Mouse (Mus musculus): ENCODE results near the gene Dlst. TPM values are rescaled to one million over a fixed set of nuclear protein-coding genes. Genes with fewer than 3 reads are reported as not detected.
"Not testable (repeated sequence)": the region's sequence is repeated elsewhere in the genome, so short reads cannot be mapped to it uniquely, and the experiment has no call there.

Gene Dlst
- total RNA-seq, 2 experiments from 2014 or later: 364 to 483 TPM

GRCm38 (mm10) chr12:85113337-85113736 is 2.7 kb downstream of the Dlst start:
- no peak for DNase-seq (ENCODE audit: low spot score in 2 of 2)

DNA sequence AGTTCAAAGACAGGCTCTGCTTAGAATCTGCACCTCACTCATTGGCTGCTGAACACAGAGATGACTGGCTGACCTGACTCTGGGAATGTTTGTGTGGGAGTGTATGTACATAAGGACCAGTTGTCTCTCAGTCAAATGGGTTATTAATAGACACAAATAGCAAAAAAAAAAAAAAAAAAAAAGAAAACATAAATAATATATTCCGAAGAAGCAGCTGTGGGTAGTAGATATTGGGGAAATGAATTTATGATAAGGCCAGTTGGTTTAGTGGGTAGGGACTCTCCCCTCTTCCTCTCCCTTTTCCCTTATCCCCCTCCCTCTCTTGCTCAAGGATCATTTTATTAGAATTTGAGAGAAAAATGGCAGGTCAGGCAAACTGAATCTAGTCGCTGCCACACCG is 3.3 kb downstream of the Dlst start:
- DNase-seq (ENCODE audit: low spot score in 2 of 2): no peak

- DNase-seq (ENCODE audit: low spot score in 2 of 2): no peak
Observed at GRCm38 (mm10) chr12:85115678-85116077, 5.0 kb downstream of the Dlst start.

DNA sequence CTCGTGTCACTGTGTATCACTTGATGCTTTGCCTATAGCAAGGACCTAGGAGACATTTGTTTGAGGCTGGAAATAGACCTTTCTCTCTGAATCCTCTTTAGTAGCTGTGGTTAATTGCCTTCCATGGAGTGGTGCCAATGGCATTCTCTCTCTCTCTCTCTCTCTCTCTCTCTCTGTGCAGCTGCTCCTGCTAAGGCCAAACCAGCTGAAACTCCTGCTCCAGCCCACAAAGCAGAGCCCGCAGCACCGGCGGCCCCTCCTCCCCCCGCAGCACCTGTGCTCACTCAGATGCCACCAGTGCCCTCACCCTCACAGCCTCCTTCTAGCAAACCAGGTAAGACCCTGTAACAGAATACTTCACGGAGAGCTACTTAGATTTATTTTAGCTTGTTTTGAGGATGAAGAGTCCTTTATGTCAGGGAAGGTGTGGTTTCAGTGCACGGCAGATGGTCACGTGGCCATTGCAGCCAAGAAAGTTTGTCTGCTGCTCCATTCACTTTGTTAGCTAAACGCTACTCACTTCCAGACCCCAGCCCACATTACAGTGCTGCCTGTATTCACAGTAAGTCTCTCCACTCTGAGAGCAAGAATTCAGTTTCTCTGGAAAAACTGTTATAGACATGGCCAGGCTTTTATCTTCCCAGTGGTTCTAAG is 11.3 kb downstream of the Dlst start:
- DNase-seq (ENCODE audit: low spot score in 2 of 2): no peak

GRCm38 (mm10) chr12:85123108-85123530 is 12.5 kb downstream of the Dlst start:
- no peak for DNase-seq (ENCODE audit: low spot score in 2 of 2)

- DNase-seq (ENCODE audit: low spot score in 2 of 2): no peak
Observed at GRCm38 (mm10) chr12:85123645-85124044, 13.0 kb downstream of the Dlst start.

GRCm38 (mm10) chr12:85124751-85125150 is 14.1 kb downstream of the Dlst start:
- no peak for DNase-seq (ENCODE audit: low spot score in 2 of 2)

DNA sequence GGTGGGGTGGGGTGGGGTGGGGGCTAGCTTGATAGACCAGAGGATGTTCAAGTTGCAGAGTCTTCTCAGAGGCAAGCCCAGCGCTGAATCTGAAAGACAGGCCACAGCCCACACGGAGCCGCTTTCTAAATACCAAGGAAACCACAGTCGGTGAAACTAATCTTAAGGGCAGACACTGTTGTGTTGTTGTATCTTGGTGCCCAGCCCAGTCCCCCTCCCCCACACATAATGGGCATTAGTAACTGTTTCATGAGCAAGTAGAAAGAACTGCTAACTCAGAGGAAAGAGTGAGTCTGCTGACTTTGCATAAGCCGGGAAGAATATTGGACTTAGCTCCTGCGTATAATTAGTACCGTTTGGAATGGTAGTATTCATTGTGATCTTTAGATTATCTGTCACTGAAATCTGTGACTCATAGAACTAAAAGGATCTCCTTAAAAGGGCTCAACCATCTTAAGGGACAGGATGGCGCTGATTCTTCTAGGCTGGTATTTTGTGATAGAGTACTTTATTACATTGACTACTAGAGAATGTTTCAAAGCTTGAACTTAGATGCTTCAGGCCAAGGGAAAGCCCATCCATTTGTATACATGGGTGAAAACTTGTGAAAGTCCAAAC is 16.5 kb downstream of the Dlst start:
- DNase-seq (ENCODE audit: low spot score in 2 of 2): no peak

DNA sequence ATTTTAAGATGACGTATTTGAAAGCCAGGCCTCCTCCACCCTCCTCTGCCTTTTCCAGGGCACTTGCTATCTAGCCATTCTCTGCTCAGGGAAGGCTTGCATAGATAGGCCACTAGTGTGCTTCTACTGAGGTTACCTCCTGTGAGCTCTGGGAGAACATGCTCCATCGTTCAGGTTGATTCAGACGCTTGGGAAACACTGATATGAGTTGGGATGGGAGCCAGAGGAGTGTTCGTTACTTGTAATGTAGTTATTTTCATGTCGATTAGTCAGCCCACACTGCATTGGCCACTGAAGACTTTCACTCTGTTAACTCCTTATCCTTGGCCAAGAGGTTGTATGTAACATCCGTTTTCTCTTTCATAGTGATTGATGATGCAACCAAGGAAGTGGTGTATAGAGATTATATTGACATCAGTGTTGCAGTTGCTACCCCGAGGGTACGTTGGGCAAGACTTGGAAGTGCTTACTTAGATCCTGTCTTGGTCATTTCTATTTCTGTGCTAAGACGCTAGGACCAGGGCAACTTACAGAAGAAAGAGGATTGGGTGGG is 18.9 kb downstream of the Dlst start:
- DNase-seq (ENCODE audit: low spot score in 2 of 2): no peak

DNA sequence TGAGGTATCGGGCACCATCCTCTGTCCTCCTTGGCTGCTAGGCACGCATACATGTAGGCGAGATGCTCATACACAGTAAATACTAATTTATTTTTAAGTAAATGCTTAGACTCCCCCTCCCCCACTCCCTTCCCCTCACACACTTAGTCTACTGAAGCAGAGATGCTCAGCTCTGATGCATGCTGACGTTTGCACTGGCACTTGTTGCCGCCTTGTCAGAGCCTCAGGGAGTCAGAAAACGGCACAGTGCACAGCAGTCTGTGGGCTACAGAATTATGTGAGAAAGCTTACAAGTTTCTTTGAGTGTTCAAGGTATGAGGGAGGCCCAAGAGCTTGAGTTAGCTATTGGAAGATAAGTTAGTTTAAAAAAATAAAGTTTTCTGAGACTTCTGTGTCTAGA is 20.7 kb downstream of the Dlst start:
- no peak for DNase-seq (ENCODE audit: low spot score in 2 of 2)

DNA sequence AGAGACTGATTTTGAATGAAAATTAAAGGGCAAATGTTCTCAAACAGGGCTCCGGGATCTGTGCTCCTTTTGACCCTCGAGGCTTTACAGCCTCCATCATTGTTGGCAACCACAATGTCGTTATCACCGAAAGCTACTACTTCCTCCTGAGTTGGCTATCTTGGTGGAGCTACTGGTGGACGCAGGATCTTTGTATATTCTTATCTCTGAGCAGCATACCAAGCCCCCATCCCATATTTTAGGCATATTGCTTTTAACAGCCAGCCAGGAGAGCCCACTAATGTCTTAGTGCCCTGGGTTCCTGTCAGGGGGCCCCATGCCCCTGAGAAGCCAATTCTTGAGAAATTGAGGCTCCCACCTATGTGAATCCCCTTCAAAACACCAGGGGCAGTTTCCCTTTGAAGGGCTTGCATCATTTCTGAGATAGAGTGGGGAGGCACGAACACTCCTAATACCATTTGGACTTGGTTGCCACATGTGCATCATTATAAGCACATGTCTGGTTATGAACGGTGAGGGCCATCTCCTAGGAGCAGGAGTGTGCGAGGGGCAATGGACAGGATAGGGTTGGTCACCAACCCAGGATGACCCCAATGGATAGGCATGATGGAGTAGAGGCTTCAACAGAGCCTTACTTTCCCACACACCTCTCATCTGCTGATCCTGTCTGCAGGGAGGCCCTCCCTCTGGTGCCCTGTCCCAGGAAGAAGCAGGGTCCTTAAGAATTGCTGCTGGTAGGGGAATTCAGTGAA is 23.6 kb downstream of the Dlst start:
- no peak for DNase-seq (ENCODE audit: low spot score in 2 of 2)

- DNase-seq (ENCODE audit: low spot score in 2 of 2): no peak
Observed at GRCm38 (mm10) chr12:85135513-85136470, 25.2 kb downstream of the Dlst start.

GRCm38 (mm10) chr12:85136627-85137026 is 26.0 kb downstream of the Dlst start:
- DNase-seq (ENCODE audit: low spot score in 2 of 2): no peak

DNA sequence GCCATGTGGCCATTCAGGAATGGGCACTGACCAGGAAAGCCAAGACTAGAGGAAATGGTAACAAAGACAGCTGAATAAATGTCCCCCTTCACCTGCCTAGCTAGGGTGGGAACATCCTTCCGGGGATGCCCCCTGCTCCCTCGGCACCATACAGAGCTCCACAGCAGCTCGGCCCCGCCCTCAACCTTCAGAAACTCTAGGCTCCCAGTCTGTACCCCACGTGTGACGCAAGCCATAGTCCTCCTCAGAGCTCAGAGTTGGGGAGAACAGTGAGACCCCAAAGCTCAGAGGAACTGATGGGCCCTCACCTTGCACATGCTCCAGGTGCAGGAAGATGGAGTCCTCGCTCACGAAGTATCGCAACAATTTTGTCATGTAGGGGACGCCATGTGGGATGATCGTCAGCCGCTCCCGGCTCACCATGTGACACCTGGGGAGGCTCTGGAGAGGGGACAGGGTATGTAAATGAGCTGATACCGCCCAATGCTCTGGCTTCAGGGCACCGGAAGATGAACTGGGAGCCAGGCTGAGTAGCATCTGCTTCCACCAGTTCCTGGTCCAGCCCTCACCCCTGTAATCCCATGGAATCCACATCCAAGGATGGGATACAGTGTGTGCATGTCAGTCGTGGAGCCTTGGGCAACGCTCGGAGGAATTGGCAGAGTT is 29.5 kb downstream of the Dlst start:
- no peak for DNase-seq (ENCODE audit: low spot score in 2 of 2)

DNA sequence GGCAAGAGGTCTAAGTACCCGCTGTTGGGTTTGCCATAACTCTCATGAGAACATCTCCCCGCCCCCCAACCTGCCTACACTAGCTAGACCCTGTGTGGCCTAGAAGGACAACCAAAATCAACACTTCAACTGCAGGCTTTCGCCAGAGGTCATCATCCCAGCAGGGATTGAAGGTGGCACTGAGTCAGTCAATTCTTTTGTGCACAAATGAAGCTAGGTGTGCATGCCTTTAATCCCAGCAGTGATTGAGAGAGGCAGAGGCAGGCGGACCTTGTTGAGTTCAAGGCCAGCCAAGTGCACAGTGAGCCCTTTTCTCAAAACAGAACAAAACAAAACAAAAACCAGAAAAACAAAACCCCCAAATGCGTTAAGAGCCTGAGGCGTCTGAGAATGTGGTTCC is 30.5 kb downstream of the Dlst start:
- no peak for DNase-seq (ENCODE audit: low spot score in 2 of 2)

GRCm38 (mm10) chr12:85142803-85143202 is 32.2 kb downstream of the Dlst start:
- peak; percentile 83 for DNase-seq (ENCODE audit: low spot score in 2 of 2)

DNA sequence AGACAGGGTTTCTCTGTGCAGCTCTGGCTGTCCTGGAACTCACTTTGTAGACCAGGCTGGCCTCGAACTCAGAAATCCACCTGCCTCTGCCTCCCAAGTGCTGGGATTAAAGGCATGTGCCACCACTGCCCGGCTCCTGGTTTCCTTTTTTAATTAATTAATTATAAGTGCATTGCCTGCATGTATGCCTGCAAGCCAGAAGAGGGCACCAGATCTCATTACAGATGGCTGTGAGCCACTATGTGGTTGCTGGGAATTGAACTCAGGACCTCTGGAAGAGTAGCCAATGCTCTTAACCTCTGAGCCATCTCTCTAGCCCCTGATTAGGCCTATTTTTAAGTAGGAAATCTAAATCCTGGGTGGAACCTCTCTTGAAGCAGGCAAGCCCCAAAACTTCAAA is 33.6 kb downstream of the Dlst start:
- not testable (repeated sequence) for DNase-seq (ENCODE audit: low spot score in 2 of 2)

GRCm38 (mm10) chr12:85144821-85145220 is 34.2 kb downstream of the Dlst start:
- DNase-seq (ENCODE audit: low spot score in 2 of 2): no peak

DNA sequence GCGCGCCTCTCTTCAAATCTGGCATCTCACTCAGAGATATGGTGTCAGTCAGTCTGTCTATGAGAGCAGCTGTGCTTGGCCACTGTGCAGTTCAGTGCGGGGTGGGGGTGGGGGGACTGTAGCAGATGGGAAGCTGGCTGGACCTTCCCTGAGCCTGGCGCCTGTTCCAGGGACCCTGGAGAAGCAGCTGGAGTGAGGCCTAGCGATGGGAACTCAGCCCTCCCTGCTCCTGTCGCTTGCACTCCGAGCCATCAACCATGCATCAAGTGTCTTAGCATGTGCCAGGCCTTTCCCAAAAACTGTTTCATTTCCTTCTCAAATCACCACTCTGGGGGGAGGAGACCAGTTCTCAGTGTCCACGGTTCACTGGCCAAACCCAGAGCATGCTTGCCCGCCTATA is 35.0 kb downstream of the Dlst start:
- DNase-seq (ENCODE audit: low spot score in 2 of 2): no peak

DNA sequence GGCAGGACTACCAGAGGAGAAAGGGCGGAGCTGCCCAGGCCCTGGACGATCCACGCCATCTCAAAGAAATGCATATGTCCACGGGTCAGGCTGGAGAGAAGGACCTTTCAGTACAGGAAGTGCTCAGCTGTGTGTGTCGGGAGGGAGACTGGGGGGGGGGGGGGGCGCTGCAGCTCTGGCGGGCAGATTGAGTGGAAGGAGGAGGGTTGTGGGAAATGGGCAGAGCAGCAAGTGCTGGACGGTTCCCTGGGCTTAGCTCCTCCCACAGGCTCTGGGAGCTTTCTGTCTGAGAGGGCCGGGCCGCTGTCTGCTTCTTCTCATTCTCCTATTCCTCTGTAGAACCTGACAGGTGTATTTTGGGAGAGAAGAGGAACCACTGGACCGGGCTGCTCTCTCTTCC is 35.7 kb downstream of the Dlst start:
- DNase-seq (ENCODE audit: low spot score in 2 of 2): no peak
